Mouse (Mus musculus) MEL (cell line): ENCODE measurements around the gene Rem1.

Source experiments
- CTCF ChIP-seq, 3 experiments: IDR thresholded peaks in 2 of 3; conservative IDR thresholded peaks in 1 of 3; 2 replicates each; pipeline ENCODE4 v1.5.1; 2011 to 2012; ENCODE audit warnings: low read length in 3 of 3, low read depth in 2 of 3, mild to moderate bottlenecking in 2 of 3, improper control_type of control experiment in 1 of 3, inconsistent platforms in 1 of 3, mixed read lengths in 1 of 3, moderate library complexity in 1 of 3; ENCODE audit not compliant: control insufficient read depth in 1 of 3, insufficient read depth in 1 of 3, poor library complexity in 1 of 3, severe bottlenecking in 1 of 3
- TCF12 ChIP-seq: IDR thresholded peaks from 2 replicates; pipeline ENCODE4 v1.6.1; 2014; ENCODE audit warnings: low read depth, mild to moderate bottlenecking, inconsistent platforms, low read length, improper control_type of control experiment, moderate library complexity

- no peak for TF ChIP-seq CTCF (IDR thresholded peaks at IDR 0.05 in 2 of 3, conservative IDR thresholded peaks at IDR 0.05 in 1 of 3; ENCODE audit: control insufficient read depth in 1 of 3, insufficient read depth in 1 of 3, low read depth in 2 of 3, low read length in 3 of 3, poor library complexity in 1 of 3, severe bottlenecking in 1 of 3)
- TF ChIP-seq TCF12: no peak
These were observed 44.4 kb downstream of the Rem1 start for GRCm38 (mm10) chr2:152670983-152671641.
